Mouse (Mus musculus): Measurements from ENCODE around the gene Prim2. TPM values are rescaled to one million over a fixed set of nuclear protein-coding genes. Genes with fewer than 3 reads are reported as not detected.
"Not testable (repeated sequence)": the region's sequence is repeated elsewhere in the genome, so short reads cannot be mapped to it uniquely, and the experiment has no call there.

Gene Prim2
- total RNA-seq, 2 experiments from 2014 or later = 102 to 137 TPM

DNA sequence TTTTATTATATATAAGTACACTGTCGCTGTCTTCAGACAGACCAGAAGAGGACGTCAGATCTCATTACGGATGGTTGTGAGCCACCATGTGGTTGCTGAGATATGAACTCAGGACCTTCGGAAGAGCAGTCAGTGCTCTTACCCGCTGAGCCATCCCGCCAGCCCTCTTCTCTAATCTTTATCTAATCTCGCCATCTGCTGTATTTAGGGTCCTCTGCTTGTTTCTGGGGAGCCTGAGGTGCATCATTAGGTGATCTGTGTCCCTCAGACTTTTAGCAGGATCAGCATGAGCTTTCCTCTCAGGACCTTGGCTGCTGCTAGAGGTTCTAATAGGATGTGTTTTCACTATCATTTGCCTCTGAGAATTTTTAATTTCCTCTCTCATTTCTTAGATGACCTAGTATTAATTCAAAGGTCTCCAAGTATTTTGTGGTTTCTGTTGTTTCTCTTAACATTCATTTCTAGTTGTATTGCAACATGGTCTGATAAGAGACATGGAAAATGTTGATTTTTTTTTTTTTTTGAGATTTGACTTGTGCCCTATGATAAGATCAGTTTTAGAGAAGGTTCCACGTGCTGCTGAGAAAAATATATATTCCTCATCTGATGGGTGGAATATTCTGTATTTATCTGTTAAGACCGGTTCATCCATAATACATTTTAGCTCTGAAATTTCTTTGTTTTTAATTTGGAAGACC is 49.4 kb downstream of the Prim2 start:
- peak; percentile 37; the same call in 1 of the 2 replicates for ATAC-seq (replicated peaks; ENCODE audit: low FRiP score, low TSS enrichment, poor library complexity, severe bottlenecking)

DNA sequence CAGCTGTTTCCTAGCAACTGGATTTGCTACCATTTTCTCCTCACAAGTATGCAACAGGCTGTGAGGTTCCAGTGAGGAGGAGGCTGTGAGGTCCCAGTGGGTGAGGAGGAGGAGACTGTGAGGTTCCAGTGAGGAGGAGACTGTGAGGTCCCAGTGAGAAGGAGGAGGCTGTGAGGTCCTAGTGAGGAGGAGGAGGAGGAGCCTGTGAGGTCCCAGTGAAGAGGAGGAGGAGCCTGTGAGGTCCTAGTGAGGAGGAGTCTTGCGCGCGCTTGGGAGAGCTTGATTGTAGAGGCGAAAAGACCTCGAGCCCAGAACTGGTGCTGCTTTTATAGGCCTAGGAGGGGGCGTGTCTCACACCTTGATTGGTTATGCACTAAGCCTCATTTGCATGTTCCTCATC is 53.0 kb downstream of the Prim2 start:
- not testable (repeated sequence) for ATAC-seq (replicated peaks; ENCODE audit: low FRiP score, low TSS enrichment, poor library complexity, severe bottlenecking)

- ATAC-seq (replicated peaks; ENCODE audit: low FRiP score, low TSS enrichment, poor library complexity, severe bottlenecking) = no peak
These were observed 57.5 kb downstream of the Prim2 start for GRCm38 (mm10) chr1:33612100-33612499.

GRCm38 (mm10) chr1:33610026-33610721 is 59.4 kb downstream of the Prim2 start:
- ATAC-seq (replicated peaks; ENCODE audit: low FRiP score, low TSS enrichment, poor library complexity, severe bottlenecking) = peak; percentile 66

- no peak for ATAC-seq (replicated peaks; ENCODE audit: low FRiP score, low TSS enrichment, poor library complexity, severe bottlenecking)
These were observed 61.5 kb downstream of the Prim2 start for GRCm38 (mm10) chr1:33608133-33608532.

- peak; percentile 68 for ATAC-seq (replicated peaks; ENCODE audit: low FRiP score, low TSS enrichment, poor library complexity, severe bottlenecking)
These were observed 65.4 kb downstream of the Prim2 start for GRCm38 (mm10) chr1:33604087-33604699.

- ATAC-seq (replicated peaks; ENCODE audit: low FRiP score, low TSS enrichment, poor library complexity, severe bottlenecking) = no peak
These were observed 69.9 kb downstream of the Prim2 start for GRCm38 (mm10) chr1:33599698-33600097.

DNA sequence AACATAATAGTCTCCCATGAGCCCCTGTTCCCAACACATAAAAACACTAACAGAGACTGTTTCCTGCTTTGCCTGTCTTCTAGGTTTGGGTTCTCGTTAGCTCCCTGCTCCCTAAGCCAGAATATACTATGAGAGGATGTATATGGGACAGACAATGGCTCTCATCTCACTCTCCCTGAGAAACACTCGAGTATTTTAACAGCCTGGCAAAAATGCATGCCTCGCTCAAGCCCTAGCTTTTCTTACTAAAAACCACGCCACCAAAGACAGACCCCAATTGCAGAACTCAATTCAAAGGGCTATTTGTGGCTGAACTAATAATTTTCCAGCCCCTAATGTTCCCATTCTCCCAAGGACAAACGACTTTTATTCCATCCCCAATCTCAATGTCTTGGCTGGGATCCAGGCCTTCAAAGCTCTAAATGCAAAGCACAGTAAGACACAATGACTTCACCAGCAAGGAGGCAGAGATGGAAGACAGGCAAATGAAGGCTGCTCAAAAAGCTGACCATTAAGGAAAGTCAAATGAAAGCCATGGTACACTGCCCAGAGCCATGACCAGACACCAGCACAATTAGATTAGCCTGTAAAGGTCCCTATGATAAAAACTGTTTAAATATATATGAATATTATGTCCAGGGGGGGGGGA is 70.5 kb downstream of the Prim2 start:
- ATAC-seq (replicated peaks; ENCODE audit: low FRiP score, low TSS enrichment, poor library complexity, severe bottlenecking) = no peak

DNA sequence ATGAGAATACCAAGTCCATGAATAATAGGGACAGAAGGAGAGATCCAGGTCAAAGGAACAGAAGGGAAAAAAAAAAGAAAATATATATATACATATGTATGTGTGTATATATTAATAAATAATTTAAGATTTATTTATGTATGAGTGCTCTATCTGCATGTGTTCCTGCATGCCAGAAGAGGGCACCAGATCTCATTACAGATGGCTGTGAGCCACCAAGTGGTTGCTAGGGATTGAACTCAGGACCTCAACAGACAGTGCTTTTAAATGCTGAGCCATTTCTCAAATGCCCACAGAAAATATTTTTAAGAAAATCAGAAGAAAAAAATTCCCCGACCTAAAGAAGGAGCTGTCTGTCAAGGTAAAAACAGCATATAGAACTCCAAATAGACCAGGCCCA is 72.6 kb downstream of the Prim2 start:
- ATAC-seq (replicated peaks; ENCODE audit: low FRiP score, low TSS enrichment, poor library complexity, severe bottlenecking) = no peak

GRCm38 (mm10) chr1:33595936-33596335 is 73.7 kb downstream of the Prim2 start:
- ATAC-seq (replicated peaks; ENCODE audit: low FRiP score, low TSS enrichment, poor library complexity, severe bottlenecking) = no peak

- ATAC-seq (replicated peaks; ENCODE audit: low FRiP score, low TSS enrichment, poor library complexity, severe bottlenecking) = no peak
These were observed 74.6 kb downstream of the Prim2 start for GRCm38 (mm10) chr1:33594966-33595365.

- no peak for ATAC-seq (replicated peaks; ENCODE audit: low FRiP score, low TSS enrichment, poor library complexity, severe bottlenecking)
These were observed 75.7 kb downstream of the Prim2 start for GRCm38 (mm10) chr1:33593718-33594388.

GRCm38 (mm10) chr1:33591997-33592608 is 77.5 kb downstream of the Prim2 start:
- ATAC-seq (replicated peaks; ENCODE audit: low FRiP score, low TSS enrichment, poor library complexity, severe bottlenecking) = no peak

DNA sequence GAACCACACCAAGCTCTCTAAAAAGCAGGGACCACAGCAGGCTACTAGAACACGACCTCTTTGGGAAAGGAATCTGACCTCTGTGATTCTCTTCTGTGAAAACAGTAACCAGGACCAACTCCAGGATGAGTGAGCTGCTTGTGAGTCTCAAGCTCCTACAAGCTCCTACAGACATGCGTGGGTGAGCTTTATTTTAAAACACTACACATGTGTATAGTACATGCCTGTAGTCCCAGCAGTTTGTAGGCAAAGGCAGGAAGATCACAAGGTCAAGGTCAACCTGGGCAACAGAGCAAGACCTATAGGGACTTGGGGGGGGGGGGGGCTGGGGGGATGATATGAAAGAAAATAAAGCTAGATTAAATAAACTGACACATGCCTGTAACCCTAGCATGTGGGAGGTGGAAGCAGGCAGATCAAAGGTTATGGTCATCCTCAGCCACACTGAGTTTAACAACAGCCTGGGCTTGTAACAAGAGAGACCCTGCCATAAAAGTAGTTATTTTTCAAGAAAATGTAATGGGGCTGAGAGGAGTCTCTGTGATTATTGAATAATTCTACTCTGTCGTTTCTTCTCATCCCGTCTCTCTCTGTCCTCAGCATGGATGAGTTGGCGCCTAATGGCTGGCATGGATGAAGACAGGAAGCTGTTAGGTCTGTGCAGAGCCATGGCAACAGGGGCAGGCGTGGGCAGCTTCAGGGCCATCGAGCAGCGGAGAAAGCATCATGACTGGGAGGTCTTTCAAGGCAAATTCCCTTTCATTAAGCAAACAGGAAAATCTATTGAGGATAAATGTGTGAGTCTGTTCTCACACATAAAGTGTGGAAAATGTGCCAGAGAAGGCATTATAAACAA is 78.8 kb downstream of the Prim2 start:
- ATAC-seq (replicated peaks; ENCODE audit: low FRiP score, low TSS enrichment, poor library complexity, severe bottlenecking) = no peak

DNA sequence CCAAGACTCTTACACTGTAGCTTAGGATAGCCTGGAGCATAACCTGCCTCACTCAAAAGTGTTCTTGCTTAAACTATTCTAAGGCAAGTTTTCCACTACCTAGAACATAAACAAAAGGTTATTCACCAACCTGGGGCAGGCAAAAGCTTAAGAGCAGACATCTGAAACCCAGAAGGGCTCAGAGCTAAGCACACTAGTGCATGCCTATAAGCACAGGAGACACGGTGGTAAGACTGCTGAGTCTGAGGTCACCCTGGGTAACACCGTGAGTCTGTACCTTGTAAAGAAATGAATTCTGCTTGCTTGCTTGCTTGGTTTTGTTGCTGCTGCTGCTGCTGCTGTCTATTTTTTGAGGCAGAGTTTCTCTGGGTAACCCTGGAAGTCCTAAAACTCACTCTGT is 80.1 kb downstream of the Prim2 start:
- no peak for ATAC-seq (replicated peaks; ENCODE audit: low FRiP score, low TSS enrichment, poor library complexity, severe bottlenecking)

- ATAC-seq (replicated peaks; ENCODE audit: low FRiP score, low TSS enrichment, poor library complexity, severe bottlenecking) = no peak
These were observed 81.0 kb downstream of the Prim2 start for GRCm38 (mm10) chr1:33588557-33588956.

DNA sequence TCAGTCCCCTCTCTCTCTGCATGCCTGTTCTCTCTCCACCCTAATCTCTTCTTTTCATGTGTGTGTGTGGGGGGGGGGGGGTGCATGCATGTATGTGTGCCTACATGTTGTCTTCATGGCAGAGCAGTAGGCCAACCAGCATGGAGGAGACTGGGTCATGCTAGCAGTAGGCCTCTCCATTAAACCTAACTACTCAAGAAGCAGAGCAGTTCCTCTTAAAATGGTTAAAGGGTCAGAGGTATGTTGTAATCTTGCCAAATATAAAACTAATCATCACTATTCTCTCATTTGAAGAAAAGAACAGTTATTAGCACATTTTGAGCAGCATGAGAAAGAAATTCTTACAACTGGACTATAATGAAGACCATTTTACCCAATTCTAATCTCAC is 85.0 kb downstream of the Prim2 start:
- ATAC-seq (replicated peaks; ENCODE audit: low FRiP score, low TSS enrichment, poor library complexity, severe bottlenecking) = no peak

DNA sequence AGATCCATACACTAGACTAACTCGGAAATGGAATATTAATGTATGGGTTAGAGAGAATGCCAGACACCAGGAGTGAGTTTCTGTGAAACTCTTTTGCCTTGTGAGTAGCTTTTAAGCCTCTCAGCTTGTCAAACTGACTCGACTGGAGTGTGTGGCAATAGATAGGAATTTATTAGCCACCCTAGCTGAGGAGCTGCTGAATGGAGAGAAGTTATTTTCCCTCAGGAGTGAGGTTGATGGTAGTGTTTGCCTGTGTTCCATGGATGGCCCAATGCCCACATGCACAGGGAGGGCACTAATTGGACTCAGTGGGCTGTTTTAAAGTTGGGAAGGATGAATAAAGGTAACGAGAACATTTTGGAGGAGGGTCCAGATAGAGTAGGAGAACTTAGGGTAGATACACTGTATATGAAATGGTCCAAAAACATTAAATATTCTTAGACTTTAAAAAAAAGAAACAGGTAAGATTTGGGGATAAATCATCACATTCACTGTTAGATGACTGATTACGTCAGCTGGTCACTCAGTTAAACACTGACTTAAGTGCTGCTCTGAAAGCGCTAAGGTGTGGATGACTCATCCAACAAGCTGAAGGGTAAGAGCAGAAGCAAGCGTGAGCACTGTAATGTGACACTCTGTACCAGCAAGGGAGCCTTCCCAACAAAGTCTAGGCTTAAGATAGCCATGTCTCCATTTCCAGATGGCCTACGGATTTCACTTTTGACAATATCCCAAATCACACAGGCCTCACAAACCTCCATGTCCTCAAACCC is 85.6 kb downstream of the Prim2 start:
- no peak for ATAC-seq (replicated peaks; ENCODE audit: low FRiP score, low TSS enrichment, poor library complexity, severe bottlenecking)
